Mouse (Mus musculus) left cerebral cortex, postnatal 10 days (tissue): ENCODE results near the gene Skp2. TPM values are rescaled to one million over a fixed set of nuclear protein-coding genes. Genes with fewer than 3 reads are reported as not detected.

ENCODE experiments used
- DNase-seq, 2 experiments: peaks; one replicate each; pipeline ENCODE4 v3.0.0; 2021 to 2022; ENCODE audit warnings: low spot score in 2 of 2, mixed read lengths in 1 of 2; ENCODE audit errors: extremely low spot score in 1 of 2
- intact Hi-C: fragments of 180-260 bp; cut with DNase I; formaldehyde crosslinking; loops from one replicate; pipeline ENCODE4 v1.15.1; 2025
- total RNA-seq, 2 experiments: library from RNA; stranded (reverse); gene quantifications; 2 replicates each; pipeline ENCODE4 v1.2.3; 2021

Skp2 gene
- total RNA-seq, 2 experiments from 2014 or later, result 5.9 to 6.0 TPM

DNA sequence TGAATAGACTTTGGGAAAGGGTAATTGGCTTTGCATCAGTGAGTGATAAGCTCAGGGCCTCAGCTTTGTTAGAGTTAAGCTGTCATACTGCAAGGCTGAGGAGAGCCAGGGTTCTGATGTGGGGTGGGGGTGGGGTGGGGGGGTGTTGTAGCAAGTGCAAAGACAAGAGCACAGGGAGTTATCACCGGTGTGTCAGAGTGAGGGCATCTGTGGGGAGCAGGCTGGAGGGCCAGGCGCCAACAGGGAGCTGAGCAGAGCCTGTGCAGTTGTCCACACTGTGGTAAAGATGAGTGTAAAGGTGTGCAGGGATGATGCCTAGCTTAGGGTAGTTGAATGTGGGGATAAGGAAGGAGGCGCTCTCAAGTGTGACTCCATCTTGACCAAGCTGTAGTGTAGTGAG lies 73.9 kb downstream of the Skp2 start:
- DNase-seq, result no peak
- intact Hi-C loops, result no loop called here

DNA sequence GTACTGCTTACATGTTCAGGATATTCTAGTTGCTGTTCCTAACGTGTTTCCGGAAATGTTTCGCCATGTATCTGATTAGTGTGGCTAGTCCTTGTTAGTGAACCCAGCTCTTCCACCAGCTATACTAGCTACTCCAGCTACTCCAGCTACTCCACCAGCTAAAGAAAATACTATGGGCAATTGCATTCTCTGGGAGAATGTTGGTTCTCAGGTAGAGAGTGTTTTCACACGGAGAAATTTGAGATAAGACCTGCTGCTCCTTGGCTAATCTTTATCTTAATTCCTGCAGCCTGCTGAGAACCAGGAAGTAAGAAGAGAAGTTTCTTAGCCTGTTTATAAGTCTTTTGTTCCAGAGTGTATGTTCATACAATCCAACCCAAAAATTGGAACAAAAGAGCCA lies 75.0 kb downstream of the Skp2 start:
- no peak for DNase-seq

DNA sequence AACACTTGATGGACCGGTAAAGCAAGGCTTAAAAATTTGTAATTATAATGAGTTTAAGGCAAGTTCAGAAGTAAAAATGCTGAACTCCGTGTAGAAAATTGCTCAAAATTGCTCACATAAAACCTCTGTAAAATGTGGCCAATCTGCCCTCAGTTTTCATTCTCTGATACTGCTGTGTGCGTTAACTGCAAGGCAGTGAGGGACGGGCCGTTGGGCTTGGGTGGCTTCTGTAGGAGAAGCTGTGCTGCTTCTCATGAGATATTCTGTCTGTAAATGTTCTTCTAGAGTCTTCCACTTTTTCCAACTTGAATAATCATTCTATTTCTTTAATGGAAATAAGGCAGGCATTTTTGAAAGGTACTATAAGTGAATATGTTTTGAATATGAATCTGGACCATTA lies 75.6 kb downstream of the Skp2 start:
- intact Hi-C loops, result no loop called here
- no peak for DNase-seq

More for the DNA sequence above, 75.0 kb downstream of the Skp2 start:
- intact Hi-C loops, result no loop called here

DNA sequence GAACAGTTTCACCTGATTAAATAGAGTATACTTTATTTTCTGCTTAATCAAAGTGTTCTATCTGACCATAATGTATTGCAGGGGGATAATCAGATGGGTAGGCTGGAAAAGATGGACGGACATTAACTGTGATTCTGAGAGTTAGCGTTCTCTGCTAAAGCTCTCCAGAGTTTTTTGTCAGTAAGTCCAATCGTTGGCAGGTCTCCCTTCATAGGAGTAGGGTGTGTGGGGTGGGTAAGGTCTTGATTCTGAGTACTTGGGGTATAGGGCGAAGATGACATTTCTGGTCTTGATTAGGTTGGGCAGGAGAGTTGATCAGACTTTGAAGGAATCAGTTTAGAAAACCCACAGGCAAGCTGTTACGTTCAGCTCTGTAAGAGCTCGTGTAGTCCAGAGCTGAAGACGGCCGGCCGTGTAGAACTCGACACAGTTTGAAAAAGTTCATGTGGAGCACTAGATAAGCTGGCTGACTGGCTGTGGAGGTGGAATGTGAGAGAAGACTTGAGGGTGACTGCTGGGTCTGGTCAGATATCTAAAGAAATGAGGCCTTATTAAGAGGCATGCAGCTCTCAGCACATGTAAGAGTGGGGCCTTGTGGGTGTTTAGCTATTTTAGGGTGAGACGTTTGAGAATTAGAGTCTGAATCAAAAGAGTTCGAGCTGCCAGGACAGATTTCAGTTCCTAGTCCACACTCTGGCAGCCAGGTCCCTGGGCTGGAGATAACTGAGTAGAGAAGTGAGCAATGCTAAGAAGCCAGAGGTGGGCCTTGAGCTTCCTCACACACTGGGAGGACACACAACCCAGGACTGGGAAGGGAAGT lies 76.5 kb downstream of the Skp2 start:
- no peak for DNase-seq
- intact Hi-C loops, result no loop called here

DNA sequence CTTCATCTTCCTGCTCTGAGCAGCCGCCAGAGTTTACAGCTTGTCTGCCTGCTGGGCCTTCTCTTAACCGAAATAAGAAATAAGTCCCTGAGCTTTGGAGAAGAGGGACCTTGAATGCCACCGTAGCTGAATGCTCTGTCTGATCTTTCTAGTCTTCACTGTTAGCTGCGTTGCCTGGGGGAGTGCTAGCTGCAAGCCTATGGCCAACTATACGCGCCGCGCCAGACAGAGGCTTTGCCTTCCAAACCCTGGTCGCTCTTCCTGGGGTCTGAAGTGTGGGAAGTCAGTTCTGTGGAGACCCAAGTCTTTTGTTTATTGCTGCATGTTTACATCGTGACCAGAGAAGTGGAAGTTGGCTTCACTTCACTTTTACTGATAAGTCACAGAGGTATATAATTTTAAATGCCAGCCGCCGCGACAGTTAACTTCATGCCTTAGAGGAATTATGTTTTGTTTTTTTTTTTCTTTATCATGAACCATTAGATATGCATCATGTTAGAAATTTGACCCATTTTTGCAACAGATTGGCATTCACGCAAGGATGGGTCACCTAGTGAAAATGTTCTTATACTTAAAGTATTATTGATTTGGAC lies 79.5 kb downstream of the Skp2 start:
- intact Hi-C loops, result no loop called here
- DNase-seq, result no peak

DNA sequence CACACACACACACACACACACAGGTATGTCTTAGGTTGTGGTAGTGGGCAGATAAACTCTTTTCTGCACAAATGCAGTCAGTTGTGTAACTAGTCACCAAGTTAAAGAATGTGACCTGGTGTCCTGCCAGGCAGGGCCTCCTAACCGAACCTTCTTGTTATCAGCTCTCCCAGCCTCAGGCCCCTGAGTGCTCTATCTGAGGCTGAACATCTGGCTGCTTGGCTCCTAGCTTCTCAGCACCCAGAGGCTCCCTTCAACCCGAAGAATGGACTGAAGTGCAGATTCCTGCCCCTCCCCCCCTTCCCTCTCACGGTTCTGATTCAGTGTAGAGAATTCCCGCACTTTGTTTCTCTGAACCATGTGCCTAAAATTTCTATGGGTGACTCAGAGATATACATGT lies 80.6 kb downstream of the Skp2 start:
- intact Hi-C loops, result no loop called here
- DNase-seq, result no peak

DNA sequence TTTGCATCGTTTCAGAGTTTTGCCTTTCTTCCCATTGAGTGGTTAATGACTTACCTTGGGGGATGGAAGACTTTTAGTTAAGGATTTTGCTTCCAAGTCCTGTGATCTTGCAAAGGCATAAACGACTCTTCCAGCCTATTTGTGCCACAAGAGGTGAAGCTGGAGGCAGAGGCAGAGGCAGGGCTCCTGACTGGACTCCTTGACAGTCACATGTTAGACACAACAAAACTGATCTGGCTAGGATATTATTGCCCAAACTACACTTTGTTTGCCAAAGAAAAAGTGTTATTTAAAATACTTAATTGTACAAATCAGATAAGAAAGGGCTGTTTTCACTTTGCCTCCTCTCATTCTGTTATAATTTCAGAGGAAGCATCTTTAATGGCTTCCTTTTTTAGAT lies 81.1 kb downstream of the Skp2 start:
- no peak for DNase-seq
- intact Hi-C loops, result no loop called here

DNA sequence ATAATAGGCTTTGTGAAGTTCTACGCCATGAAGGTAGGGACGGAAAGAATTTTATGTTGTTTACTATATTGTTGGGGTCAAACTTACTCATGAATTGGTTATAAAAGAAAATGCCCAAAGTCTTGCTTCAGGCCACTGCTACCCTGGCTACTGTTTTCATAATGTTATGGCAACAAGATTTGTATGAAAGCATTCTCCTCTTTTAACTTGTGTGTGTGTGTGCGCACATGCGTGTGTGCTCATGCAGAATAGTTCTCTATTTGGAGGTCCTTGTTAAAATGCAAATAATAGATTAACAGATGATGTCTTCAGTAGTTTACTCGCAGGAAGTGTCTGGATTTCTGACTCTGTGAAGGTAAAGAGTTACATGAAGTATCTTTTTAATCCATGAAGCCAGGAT lies 81.5 kb downstream of the Skp2 start:
- no peak for DNase-seq
- intact Hi-C loops, result no loop called here

DNA sequence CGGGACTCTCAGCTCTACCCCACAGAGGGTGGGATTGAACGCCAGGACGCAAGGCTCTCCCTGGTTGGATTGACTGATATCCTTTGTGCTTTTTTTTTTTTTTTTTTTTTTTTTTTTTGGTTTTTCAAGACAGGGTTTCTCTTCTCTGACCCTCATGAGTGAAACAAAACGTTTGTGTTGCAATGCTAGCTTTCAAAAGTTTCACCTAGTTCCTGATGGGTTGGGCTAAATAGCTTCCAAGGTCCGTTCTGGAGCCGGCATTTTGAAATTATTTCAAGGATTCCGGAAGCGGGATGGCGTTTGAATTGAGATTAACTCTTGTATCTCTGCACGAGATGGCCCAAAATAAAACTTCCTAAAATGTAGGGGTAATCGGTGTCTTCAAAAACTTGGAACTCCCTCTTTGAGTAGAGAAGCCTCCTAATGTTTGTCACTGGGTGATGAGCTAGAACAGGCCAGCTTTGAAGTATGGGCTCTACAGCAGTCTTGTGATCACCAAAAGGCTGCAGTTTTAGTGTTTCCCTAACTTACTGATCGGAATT lies 82.1 kb downstream of the Skp2 start:
- intact Hi-C loops, result no loop called here
- no peak for DNase-seq

DNA sequence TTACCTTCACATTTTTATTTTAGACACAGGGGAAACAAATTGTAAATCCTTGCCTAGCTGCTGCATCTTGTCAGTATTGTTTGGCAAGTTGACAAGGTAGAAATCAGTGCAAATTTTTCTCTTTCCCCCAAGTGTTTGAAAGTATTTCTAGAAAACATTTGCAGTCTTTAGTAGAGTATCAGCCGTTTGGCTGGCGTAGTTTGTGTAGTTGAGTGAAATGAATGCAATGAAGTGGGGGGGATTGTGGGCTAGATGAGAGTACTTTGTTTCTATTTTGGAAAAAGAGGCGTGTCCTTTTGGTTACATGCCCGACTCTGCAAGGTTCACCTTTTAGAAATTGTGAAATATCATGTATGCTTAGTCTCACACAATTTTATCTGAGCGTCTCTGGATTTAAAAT lies 82.6 kb downstream of the Skp2 start:
- DNase-seq, result no peak
- intact Hi-C loops, result no loop called here

DNA sequence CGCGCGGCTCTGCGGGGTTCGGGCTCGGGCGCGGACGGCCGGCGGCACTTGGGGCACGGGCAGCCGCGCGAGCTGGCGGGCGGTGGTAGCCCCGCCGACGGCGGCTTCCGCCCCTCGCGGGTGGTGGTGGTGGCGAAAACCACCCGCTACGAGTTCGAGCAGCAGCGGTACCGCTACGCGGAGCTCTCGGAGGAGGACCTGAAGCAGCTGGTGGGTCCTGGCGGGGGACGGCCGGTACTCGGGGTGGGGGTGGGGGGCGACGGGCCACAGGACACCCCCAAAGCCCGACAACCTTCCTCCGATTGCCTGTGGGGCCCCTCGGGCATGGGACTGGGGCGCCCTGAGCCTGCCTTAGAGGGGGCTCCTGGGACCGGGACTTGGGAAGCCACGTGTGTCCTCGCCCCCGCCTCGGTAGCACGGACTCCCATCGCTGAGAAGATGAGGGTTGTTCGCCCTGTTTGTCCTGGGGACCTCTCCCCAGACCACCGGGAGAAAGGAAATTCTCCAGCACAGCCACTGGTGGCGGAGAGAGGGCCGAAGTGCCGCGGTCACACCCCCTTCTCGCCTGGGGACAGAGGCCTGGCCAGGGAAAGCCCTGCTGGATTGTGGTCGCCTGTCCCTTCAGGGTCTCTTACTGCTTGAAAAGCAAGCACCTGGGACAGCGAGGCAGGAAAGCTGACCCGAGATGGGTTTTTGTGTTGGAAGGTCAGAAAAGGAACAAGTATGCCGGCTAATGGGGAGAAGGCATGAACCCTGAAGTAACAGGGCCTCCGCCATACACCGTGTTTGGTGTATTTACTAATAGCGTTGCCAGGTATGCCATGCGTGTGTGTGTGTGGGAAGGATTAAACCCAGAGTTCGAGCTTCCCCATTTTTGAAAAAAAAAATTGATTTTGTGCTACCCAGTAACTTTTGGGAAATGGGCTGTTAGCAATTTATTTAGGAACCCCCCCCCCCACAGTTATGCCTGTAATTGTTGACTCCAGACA lies 83.4 kb downstream of the Skp2 start:
- DNase-seq, result peak; percentile 28 to 64
- intact Hi-C loops, result no loop called here

DNA sequence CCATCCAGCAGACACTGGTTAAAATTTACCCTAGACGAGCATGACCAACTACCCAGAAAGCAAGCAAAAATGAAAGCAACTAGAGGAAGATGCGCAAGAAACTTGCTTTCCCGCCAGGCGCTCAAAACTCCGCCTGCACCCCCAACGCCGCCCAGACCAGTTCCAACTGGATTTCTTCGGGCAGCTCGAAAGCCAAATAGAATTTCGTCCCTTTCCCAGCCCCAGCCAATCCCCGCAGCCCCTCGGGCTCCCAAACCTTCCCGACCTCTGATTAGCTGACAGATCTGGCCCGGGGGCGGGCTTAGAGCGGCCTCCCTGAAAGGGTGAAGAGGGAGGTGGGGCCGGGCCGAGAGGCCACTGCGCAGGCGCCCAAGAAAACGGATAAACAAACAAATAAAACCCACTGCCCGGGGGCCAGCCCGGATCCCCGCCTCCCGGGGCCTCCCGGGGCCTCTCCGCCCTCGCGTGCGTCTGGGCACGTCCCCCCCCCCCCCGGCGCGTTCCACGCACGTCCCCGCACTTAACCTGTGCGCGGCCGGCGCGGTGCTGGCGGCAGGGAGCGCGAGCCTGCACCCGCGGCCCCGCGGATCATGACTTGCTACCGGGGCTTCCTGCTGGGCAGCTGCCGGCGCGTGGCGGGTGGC lies 84.2 kb downstream of the Skp2 start, which contains the start of gene Nadk2:
Nadk2 (plus strand) TSS at position 349 of the 644 bp plus-strand sequence.
- intact Hi-C loops, result no loop called here
- DNase-seq, result peak; percentile 97 to 99

DNA sequence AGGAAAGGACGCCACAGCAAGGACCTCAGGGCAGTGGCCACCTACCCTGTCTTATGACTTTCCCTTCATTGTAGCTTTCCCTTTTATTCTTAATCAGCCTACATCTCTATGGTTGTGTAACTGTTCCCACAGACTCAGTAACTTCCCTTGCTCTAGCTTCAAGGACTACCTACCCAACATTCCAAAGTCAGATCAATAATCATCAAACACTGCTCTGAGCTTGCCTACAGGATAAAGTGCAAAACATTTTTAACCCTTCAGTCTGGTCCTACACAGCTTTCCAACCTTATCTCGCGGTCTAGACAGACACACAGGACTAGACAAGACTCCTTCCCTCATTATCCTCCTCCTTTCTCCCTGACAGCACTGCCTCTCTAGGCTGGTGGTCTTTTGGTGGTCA lies 84.9 kb downstream of the Skp2 start:
- intact Hi-C loops, result no loop called here
- no peak for DNase-seq

DNA sequence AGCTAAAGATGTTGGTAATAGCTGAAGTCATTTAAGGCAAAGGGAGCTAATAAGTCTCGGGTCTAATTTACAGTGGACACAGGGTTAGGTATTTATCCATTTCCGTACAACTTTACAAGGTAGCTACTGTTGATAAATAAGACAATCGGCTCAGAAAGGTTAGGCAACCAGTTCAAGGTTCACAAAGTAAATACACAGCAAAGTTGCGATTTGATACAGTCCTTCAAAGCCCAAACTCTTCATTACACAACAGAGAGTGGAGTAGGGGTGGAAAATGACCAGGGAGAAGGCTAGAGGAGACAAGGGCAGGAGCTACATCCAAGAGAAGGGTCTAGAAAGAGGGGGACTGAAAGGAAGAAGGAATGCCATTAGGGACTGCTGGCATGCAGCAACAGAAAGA lies 86.3 kb downstream of the Skp2 start:
- DNase-seq, result no peak
- intact Hi-C loops, result no loop called here

Other genes with a start within 250 kb of the Skp2 start
- 1 to 10 TPM; 5.1 to 9.5 TPM for gene Ranbp3l, start 187.5 kb downstream of the Skp2 start, total RNA-seq
- 10 to 100 TPM; 30.7 to 34.9 TPM for gene Nadk2, start 84.2 kb downstream of the Skp2 start, total RNA-seq
- 10 to 100 TPM; 60.0 to 63.3 TPM for gene Lmbrd2, start 14.9 kb downstream of the Skp2 start, total RNA-seq
- gene Ugt3a1, start 121.5 kb upstream of the Skp2 start, total RNA-seq, result not detected
- gene Ugt3a2, start 180.1 kb upstream of the Skp2 start, total RNA-seq, result not detected